Mouse (Mus musculus) embryonic facial prominence, embryonic 10.5 days (tissue): ENCODE measurements around the gene Zfp750. TPM values are rescaled to one million over a fixed set of nuclear protein-coding genes. Genes with fewer than 3 reads are reported as not detected.

Source experiments
- DNase-seq: peaks from one replicate; pipeline ENCODE4 v3.0.0-alpha.2; 2017; ENCODE audit warnings: low spot score
- H3K27ac ChIP-seq: fragments of 300-500 bp; sonication (generic); replicated peaks from 2 replicates; pipeline ENCODE4 v1.5.1; 2016; ENCODE audit warnings: mild to moderate bottlenecking
- H3K27me3 ChIP-seq: fragments of 300-500 bp; sonication (generic); replicated peaks from 2 replicates; pipeline ENCODE4 v1.6.1; 2016; ENCODE audit warnings: low read depth, mild to moderate bottlenecking; ENCODE audit not compliant: poor library complexity, severe bottlenecking
- H3K36me3 ChIP-seq: fragments of 300-500 bp; sonication (generic); replicated peaks from 2 replicates; pipeline ENCODE4 v1.6.1; 2016; ENCODE audit warnings: mild to moderate bottlenecking, moderate library complexity
- H3K4me1 ChIP-seq: fragments of 300-500 bp; sonication (generic); 2 replicates; pipeline ENCODE4 v1.6.1; 2016
- H3K4me3 ChIP-seq: fragments of 300-500 bp; sonication (generic); 2 replicates; pipeline ENCODE4 v1.5.1; 2016; ENCODE audit warnings: mild to moderate bottlenecking, moderate library complexity
- H3K9me3 ChIP-seq: fragments of 300-500 bp; sonication (generic); 2 replicates; pipeline ENCODE4 v1.6.1; 2016; ENCODE audit warnings: mild to moderate bottlenecking
- WGBS: fragments of 180-500 bp; shearing (Covaris S2); methylation state at CpG from one replicate; pipeline ENCODE4 v1.1.7; 2016; 5-methylcytosine and 5-hydroxymethylcytosine counted together
- polyA plus RNA-seq: library from polyadenylated mRNA; unstranded; fragments of >200 nt; fragmentation: Nextera tagmentation; extraction: Ambion mirVana; gene quantifications from 2 replicates; pipeline ENCODE4 v1.2.1, GENCODE M21; 2016

Gene Zfp750
- polyA plus RNA-seq, 1 experiment from 2014 or later, result 0.91 TPM

- Histone ChIP-seq H3K27me3 (no peaks in the 10 kb centered on the region), H3K4me1 (no peaks in the 10 kb centered on the region), H3K36me3 (peaks cover 91% of the 10 kb centered on the region), H3K27ac (no peak overlapping the region), H3K4me3 (no peak overlapping the region), H3K9me3 (no peaks in the 10 kb centered on the region)
- DNase-seq, result no peak
- 91% methylated on average over 4 of the region's 4 CpGs for WGBS
Observed at GRCm38 (mm10) chr11:121501525-121501924, 17.6 kb downstream of the Zfp750 start.

DNA sequence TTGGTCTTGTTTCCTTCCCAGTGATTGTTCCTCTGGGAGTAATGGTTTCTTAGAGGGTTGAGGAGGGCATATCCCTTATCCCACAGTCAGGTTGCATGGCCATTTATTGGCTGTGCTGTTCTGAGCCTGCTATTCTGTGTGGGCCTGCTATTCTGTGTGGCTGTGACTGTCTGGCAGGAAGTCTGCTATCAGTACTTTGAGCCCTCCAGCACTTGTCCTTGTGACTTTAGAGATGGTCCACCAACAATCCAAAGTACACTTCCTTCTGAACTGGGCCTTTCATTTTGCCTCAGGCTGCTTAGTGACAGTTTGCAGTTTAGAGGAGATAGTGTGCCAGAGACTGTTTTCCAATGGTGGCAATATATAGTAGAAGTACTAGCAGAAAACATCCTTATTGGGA, 18.5 kb downstream of the Zfp750 start:
- no peaks in the 10 kb centered on the region for H3K27me3 ChIP-seq
- peaks cover 93% of the 10 kb centered on the region for H3K36me3 ChIP-seq
- no peak overlapping the region for H3K27ac ChIP-seq

DNA sequence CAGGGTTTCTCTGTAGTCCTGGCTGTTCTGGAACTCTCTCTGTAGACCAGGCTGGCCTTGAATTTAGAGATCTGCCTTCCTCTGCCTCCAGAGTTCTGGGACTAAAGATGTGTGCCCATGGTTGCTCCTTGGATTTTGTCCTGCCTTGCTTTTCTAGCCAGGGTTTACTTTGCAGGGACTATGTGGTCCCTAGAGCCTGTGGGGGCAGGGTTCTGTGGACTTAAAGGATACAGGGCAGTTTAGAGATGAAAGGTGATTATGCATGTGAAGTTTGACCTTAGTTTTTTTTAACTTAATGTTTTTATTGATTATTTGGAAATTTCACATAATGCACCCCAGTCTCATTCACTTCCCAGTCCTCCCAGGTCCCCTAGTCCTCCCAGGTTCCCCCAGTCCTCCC, 28.5 kb downstream of the Zfp750 start:
- Histone ChIP-seq H3K4me1 (no peaks in the 10 kb centered on the region), H3K27ac (no peak overlapping the region)

More for the DNA sequence above, 18.5 kb downstream of the Zfp750 start:
- no peaks in the 10 kb centered on the region for H3K9me3 ChIP-seq
- no peak for DNase-seq
- H3K4me1 ChIP-seq, result no peaks in the 10 kb centered on the region
- no peak overlapping the region for H3K4me3 ChIP-seq

GRCm38 (mm10) chr11:121485882-121486281, 33.3 kb downstream of the Zfp750 start:
- H3K4me3 ChIP-seq, result no peak overlapping the region

More for the DNA sequence above, 28.5 kb downstream of the Zfp750 start:
- no peak for DNase-seq
- Histone ChIP-seq H3K36me3 (peaks cover 27% of the 10 kb centered on the region), H3K9me3 (no peaks in the 10 kb centered on the region), H3K4me3 (no peak overlapping the region), H3K27me3 (no peaks in the 10 kb centered on the region)

GRCm38 (mm10) chr11:121481129-121481528, 38.0 kb downstream of the Zfp750 start:
- Histone ChIP-seq H3K36me3 (peaks cover 66% of the 10 kb centered on the region), H3K27ac (no peak overlapping the region), H3K4me3 (no peak overlapping the region), H3K4me1 (no peaks in the 10 kb centered on the region), H3K9me3 (no peaks in the 10 kb centered on the region), H3K27me3 (no peaks in the 10 kb centered on the region)
- WGBS, result 92% methylated on average over 2 of the region's 2 CpGs
- no peak for DNase-seq

More at GRCm38 (mm10) chr11:121485882-121486281, 33.3 kb downstream of the Zfp750 start:
- H3K4me1 ChIP-seq, result no peaks in the 10 kb centered on the region
- DNase-seq, result no peak
- H3K27ac ChIP-seq, result no peak overlapping the region
- WGBS, result 89% methylated on average over 9 of the region's 9 CpGs
- peaks cover 31% of the 10 kb centered on the region for H3K36me3 ChIP-seq
- H3K9me3 ChIP-seq, result no peaks in the 10 kb centered on the region
- H3K27me3 ChIP-seq, result no peaks in the 10 kb centered on the region

DNA sequence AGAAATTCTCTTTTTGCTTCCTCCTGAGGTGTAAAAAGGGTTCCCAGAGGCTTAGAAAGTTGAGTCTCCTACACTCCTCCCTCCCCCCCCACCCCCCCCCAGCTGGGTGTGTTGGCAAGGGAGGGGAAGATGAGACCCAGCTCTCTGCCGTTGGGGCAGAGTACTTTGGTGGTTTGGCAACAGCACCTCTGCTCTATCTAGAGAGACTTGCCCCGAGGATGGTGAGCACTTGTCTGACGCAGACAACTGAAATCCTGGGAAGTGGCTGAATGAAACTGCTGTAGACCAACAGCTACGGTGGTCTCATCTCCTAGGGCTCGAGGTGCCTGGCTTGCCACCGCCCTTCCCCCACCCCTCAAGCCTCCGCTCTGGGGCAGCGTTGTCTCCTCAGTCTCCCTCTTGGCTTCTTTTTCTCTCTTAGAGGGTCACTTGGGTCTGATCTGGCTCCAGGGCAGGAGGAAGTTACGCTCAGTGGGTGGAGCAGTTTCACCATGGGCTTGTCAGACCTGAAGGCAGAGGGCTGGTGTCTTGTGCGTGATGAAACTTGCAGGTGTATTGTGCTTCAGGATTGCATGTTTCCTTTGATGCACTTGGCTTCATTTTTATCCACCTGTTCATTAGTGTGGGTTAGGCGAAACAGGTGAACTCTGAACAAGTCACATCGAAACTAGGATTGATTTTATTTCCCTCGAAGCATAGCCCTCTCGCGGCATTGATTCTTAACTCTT, 39.5 kb downstream of the Zfp750 start:
- whole genome bisulfite sequencing, result 90% methylated on average over 15 of the region's 15 CpGs
- H3K27me3 ChIP-seq, result no peaks in the 10 kb centered on the region
- peaks cover 78% of the 10 kb centered on the region for H3K36me3 ChIP-seq
- no peak overlapping the region for H3K27ac ChIP-seq
- no peaks in the 10 kb centered on the region for H3K9me3 ChIP-seq
- DNase-seq, result no peak
- no peak overlapping the region for H3K4me3 ChIP-seq
- H3K4me1 ChIP-seq, result no peaks in the 10 kb centered on the region

DNA sequence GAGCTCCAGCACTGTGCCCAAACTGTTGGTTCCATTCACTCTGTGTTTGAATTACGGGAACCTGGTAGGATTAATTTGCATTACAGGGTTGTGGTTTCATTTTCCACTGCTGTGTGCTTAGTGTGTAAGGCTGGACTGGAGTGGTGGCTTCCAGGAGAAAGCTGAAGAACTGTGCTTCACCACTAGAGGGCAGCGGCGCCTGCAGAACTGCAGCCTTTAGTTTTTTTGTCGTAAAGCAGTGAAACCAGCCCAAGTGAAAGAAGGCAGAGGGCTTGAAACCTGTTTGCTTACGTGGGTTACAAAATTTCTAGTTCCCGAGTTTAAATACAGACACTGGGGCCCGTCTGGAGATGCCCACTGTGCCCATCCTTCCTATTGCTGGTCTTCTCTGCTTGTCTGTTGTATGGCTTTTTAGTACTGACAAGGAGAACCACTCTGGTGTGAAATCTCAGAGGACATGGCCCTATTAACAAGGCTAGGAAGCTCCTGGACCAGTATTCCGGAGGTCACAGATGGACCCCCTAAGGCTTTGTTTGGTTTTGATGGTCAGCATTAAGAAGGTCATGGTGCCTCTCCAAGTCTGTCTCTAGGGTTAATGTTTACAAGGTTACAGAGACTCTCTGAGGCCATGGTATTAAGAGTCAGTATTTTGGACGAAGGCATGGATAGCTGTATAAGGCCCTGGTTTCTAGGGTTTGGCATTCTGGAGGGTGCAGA, 43.3 kb downstream of the Zfp750 start:
- Histone ChIP-seq H3K9me3 (no peaks in the 10 kb centered on the region), H3K27me3 (no peaks in the 10 kb centered on the region), H3K36me3 (peaks cover 55% of the 10 kb centered on the region), H3K4me3 (no peak overlapping the region), H3K4me1 (peaks cover 6% of the 10 kb centered on the region), H3K27ac (no peak overlapping the region)
- WGBS, result 38% methylated on average over 9 of the region's 9 CpGs
- peak; percentile 76 for DNase-seq

- Histone ChIP-seq H3K27ac (no peak overlapping the region), H3K27me3 (no peaks in the 10 kb centered on the region), H3K4me3 (no peak overlapping the region), H3K4me1 (peaks cover 10% of the 10 kb centered on the region), H3K9me3 (no peaks in the 10 kb centered on the region), H3K36me3 (peaks cover 55% of the 10 kb centered on the region)
- WGBS, result 91% methylated on average over 3 of the region's 3 CpGs
- DNase-seq, result no peak
Observed at GRCm38 (mm10) chr11:121474831-121475230, 44.3 kb downstream of the Zfp750 start.

GRCm38 (mm10) chr11:121467408-121467807, 51.7 kb downstream of the Zfp750 start:
- H3K36me3 ChIP-seq, result peaks cover 60% of the 10 kb centered on the region

More at GRCm38 (mm10) chr11:121467408-121467807, 51.7 kb downstream of the Zfp750 start:
- Histone ChIP-seq H3K4me1 (peaks cover 10% of the 10 kb centered on the region), H3K9me3 (no peaks in the 10 kb centered on the region), H3K4me3 (no peak overlapping the region), H3K27ac (no peak overlapping the region), H3K27me3 (no peaks in the 10 kb centered on the region)
- DNase-seq, result no peak
- 95% methylated on average over 6 of the region's 6 CpGs for WGBS

Other genes starting within 250 kb of the Zfp750 start
- 101 and 103 TPM in 2 replicates for gene Wdr45b, start 164.9 kb downstream of the Zfp750 start, polyA plus RNA-seq
- gene Rab40b, start 131.1 kb downstream of the Zfp750 start, polyA plus RNA-seq, result 1.2 and 1.3 TPM in 2 replicates
- gene Fn3krp, start 97.9 kb downstream of the Zfp750 start, polyA plus RNA-seq, result 6.3 and 7.8 TPM in 2 replicates
- gene Fn3k, start 84.4 kb downstream of the Zfp750 start, polyA plus RNA-seq, result 0.30 and 0.50 TPM in 2 replicates
- 55.0 and 57.7 TPM in 2 replicates for gene Tbcd, start 67.4 kb downstream of the Zfp750 start, polyA plus RNA-seq
- 5.8 and 6.6 TPM in 2 replicates for gene B3gntl1, start 153.8 kb upstream of the Zfp750 start, polyA plus RNA-seq
- gene Metrnl, start 182.2 kb upstream of the Zfp750 start, polyA plus RNA-seq, result 8.4 and 8.5 TPM in 2 replicates